Mouse (Mus musculus): ENCODE measurements at regions not wholly inside any gene's neighbourhood (a gene's known extent, or its start where the extent isn't known, plus 50 kb on each side); places are given as distances from the start of the nearest gene placed in this dataset.

- WGBS: 95% methylated on average over 3 of the region's 3 CpGs
- Histone ChIP-seq H3K36me3 (no peaks in the 10 kb centered on the region), H3K27me3 (no peaks in the 10 kb centered on the region), H3K4me2 (replicated peaks) (no peak overlapping the region), H3K9ac (no peak overlapping the region), H3K27ac (peak overlapping the region; percentile 84), H3K9me3 (replicated peaks) (no peaks in the 10 kb centered on the region), H3K4me1 (peaks cover 16% of the 10 kb centered on the region), H3K4me3 (no peak overlapping the region)
- ATAC-seq (ENCODE audit: low FRiP score): no peak
Observed at GRCm38 (mm10) chr2:21058940-21059339, 90.3 kb upstream of the Arhgap21 start.

GRCm38 (mm10) chr2:21056450-21057210 is 87.9 kb upstream of the Arhgap21 start:
- no peak for ATAC-seq (ENCODE audit: low FRiP score)
- H3K36me3 ChIP-seq: no peaks in the 10 kb centered on the region
- no peak overlapping the region for H3K9ac ChIP-seq
- H3K9me3 ChIP-seq (replicated peaks): no peaks in the 10 kb centered on the region
- H3K4me2 ChIP-seq (replicated peaks): no peak overlapping the region
- no peaks in the 10 kb centered on the region for H3K27me3 ChIP-seq
- no peak overlapping the region for H3K27ac ChIP-seq
- WGBS: 80% methylated on average over 5 of the region's 5 CpGs
- H3K4me3 ChIP-seq: no peak overlapping the region
- H3K4me1 ChIP-seq: peaks cover 16% of the 10 kb centered on the region

- Histone ChIP-seq H3K36me3 (no peaks in the 10 kb centered on the region), H3K27ac (no peak overlapping the region), H3K4me3 (no peak overlapping the region), H3K4me1 (peaks cover 14% of the 10 kb centered on the region), H3K9me3 (replicated peaks) (no peaks in the 10 kb centered on the region), H3K9ac (no peak overlapping the region), H3K27me3 (no peaks in the 10 kb centered on the region), H3K4me2 (replicated peaks) (no peak overlapping the region)
- 83% methylated on average over 3 of the region's 3 CpGs for WGBS
- no peak for ATAC-seq (ENCODE audit: low FRiP score)
Observed at GRCm38 (mm10) chr2:21055416-21055815, 86.7 kb upstream of the Arhgap21 start.

- H3K27ac ChIP-seq: no peak overlapping the region
- no peak overlapping the region for H3K9ac ChIP-seq
- H3K36me3 ChIP-seq: no peaks in the 10 kb centered on the region
- H3K27me3 ChIP-seq: no peaks in the 10 kb centered on the region
- H3K4me1 ChIP-seq: peaks cover 5% of the 10 kb centered on the region
- WGBS: 77% methylated on average over 6 of the region's 6 CpGs
- H3K9me3 ChIP-seq (replicated peaks): no peaks in the 10 kb centered on the region
- no peak overlapping the region for H3K4me2 ChIP-seq (replicated peaks)
- no peak overlapping the region for H3K4me3 ChIP-seq
- no peak for ATAC-seq (ENCODE audit: low FRiP score)
Observed at GRCm38 (mm10) chr2:21054325-21055082, 85.8 kb upstream of the Arhgap21 start.

- no peak overlapping the region for H3K9ac ChIP-seq
- no peaks in the 10 kb centered on the region for H3K27me3 ChIP-seq
- no peak overlapping the region for H3K4me3 ChIP-seq
- no peaks in the 10 kb centered on the region for H3K9me3 ChIP-seq (replicated peaks)
- no peak for ATAC-seq (ENCODE audit: low FRiP score)
- 86% methylated on average over 5 of the region's 5 CpGs for WGBS
- H3K27ac ChIP-seq: no peak overlapping the region
- H3K4me1 ChIP-seq: peaks cover 5% of the 10 kb centered on the region; the same call in 1 of the 2 replicates
- H3K36me3 ChIP-seq: no peaks in the 10 kb centered on the region
- no peak overlapping the region for H3K4me2 ChIP-seq (replicated peaks)
Observed at GRCm38 (mm10) chr2:21053596-21053995, 84.9 kb upstream of the Arhgap21 start.

- peak; percentile 77 for ATAC-seq (ENCODE audit: low FRiP score)
- Histone ChIP-seq H3K4me2 (replicated peaks) (no peak overlapping the region), H3K9me3 (replicated peaks) (no peaks in the 10 kb centered on the region), H3K27ac (peak overlapping the region; percentile 80), H3K4me3 (no peak overlapping the region), H3K4me1 (peaks cover 25% of the 10 kb centered on the region), H3K9ac (no peak overlapping the region), H3K27me3 (no peaks in the 10 kb centered on the region), H3K36me3 (no peaks in the 10 kb centered on the region)
- 33% methylated on average over 5 of the region's 5 CpGs for WGBS
Observed at GRCm38 (mm10) chr2:21048996-21049395, 80.3 kb upstream of the Arhgap21 start.

GRCm38 (mm10) chr2:21048226-21048625 is 79.5 kb upstream of the Arhgap21 start:
- H3K9ac ChIP-seq: no peak overlapping the region
- 0 out of 2 replicates have a peak overlapping the region, but pooled peaks have one; percentile 3 for H3K4me2 ChIP-seq (replicated peaks)
- 77% methylated on average over 6 of the region's 6 CpGs for WGBS
- no peaks in the 10 kb centered on the region for H3K9me3 ChIP-seq (replicated peaks)
- ATAC-seq (ENCODE audit: low FRiP score): no peak
- peaks cover 30% of the 10 kb centered on the region for H3K4me1 ChIP-seq
- peak overlapping the region; percentile 80 for H3K27ac ChIP-seq
- H3K36me3 ChIP-seq: no peaks in the 10 kb centered on the region
- no peaks in the 10 kb centered on the region for H3K27me3 ChIP-seq
- no peak overlapping the region for H3K4me3 ChIP-seq

- 36% methylated on average over 9 of the region's 9 CpGs for WGBS
- H3K4me2 ChIP-seq (replicated peaks): no peak overlapping the region
- no peak overlapping the region for H3K9ac ChIP-seq
- peak overlapping the region; percentile 66 for H3K27ac ChIP-seq
- peaks cover 31% of the 10 kb centered on the region for H3K4me1 ChIP-seq
- no peak overlapping the region for H3K4me3 ChIP-seq
- H3K36me3 ChIP-seq: no peaks in the 10 kb centered on the region
- H3K27me3 ChIP-seq: no peaks in the 10 kb centered on the region
- ATAC-seq (ENCODE audit: low FRiP score): peak; percentile 19; the same call in 1 of the 2 replicates
- H3K9me3 ChIP-seq (replicated peaks): no peaks in the 10 kb centered on the region
Observed at GRCm38 (mm10) chr2:21046503-21047116, 77.9 kb upstream of the Arhgap21 start.

GRCm38 (mm10) chr2:21044781-21045180 is 76.1 kb upstream of the Arhgap21 start:
- 87% methylated on average over 7 of the region's 7 CpGs for WGBS
- H3K27ac ChIP-seq: peak overlapping the region; percentile 76
- no peaks in the 10 kb centered on the region for H3K27me3 ChIP-seq
- peaks cover 31% of the 10 kb centered on the region for H3K4me1 ChIP-seq
- no peaks in the 10 kb centered on the region for H3K9me3 ChIP-seq (replicated peaks)
- H3K9ac ChIP-seq: no peak overlapping the region
- H3K4me3 ChIP-seq: no peak overlapping the region
- H3K4me2 ChIP-seq (replicated peaks): no peak overlapping the region
- no peaks in the 10 kb centered on the region for H3K36me3 ChIP-seq
- no peak for ATAC-seq (ENCODE audit: low FRiP score)

- peak; percentile 85 for ATAC-seq (ENCODE audit: low FRiP score)
- no peaks in the 10 kb centered on the region for H3K36me3 ChIP-seq
- no peaks in the 10 kb centered on the region for H3K27me3 ChIP-seq
- H3K9ac ChIP-seq: no peak overlapping the region
- H3K9me3 ChIP-seq (replicated peaks): no peaks in the 10 kb centered on the region
- H3K4me2 ChIP-seq (replicated peaks): peak overlapping the region; percentile 0; the same call in 1 of the 2 replicates
- WGBS: 24% methylated on average over 7 of the region's 7 CpGs
- H3K4me3 ChIP-seq: no peak overlapping the region
- H3K4me1 ChIP-seq: peaks cover 28% of the 10 kb centered on the region
- H3K27ac ChIP-seq: peak overlapping the region; percentile 76
Observed at GRCm38 (mm10) chr2:21044007-21044406, 75.3 kb upstream of the Arhgap21 start.

- no peak overlapping the region for H3K4me2 ChIP-seq (replicated peaks)
- H3K36me3 ChIP-seq: no peaks in the 10 kb centered on the region
- no peaks in the 10 kb centered on the region for H3K9me3 ChIP-seq (replicated peaks)
- WGBS: 39% methylated on average over 4 of the region's 4 CpGs
- H3K4me3 ChIP-seq: no peak overlapping the region
- H3K4me1 ChIP-seq: peaks cover 26% of the 10 kb centered on the region
- no peaks in the 10 kb centered on the region for H3K27me3 ChIP-seq
- H3K9ac ChIP-seq: no peak overlapping the region
- ATAC-seq (ENCODE audit: low FRiP score): no peak
- H3K27ac ChIP-seq: 0 out of 2 replicates have a peak overlapping the region, but pooled peaks have one; percentile 52
Observed at GRCm38 (mm10) chr2:21043302-21043701, 74.6 kb upstream of the Arhgap21 start.

- Histone ChIP-seq H3K36me3 (no peaks in the 10 kb centered on the region), H3K4me3 (no peak overlapping the region), H3K4me1 (peaks cover 2% of the 10 kb centered on the region), H3K27me3 (no peaks in the 10 kb centered on the region), H3K27ac (no peak overlapping the region), H3K4me2 (replicated peaks) (no peak overlapping the region), H3K9me3 (replicated peaks) (no peaks in the 10 kb centered on the region; the same call in 1 of the 2 replicates), H3K9ac (no peak overlapping the region)
- 93% methylated on average over 3 of the region's 3 CpGs for WGBS
- no peak for ATAC-seq (ENCODE audit: low FRiP score)
Observed at GRCm38 (mm10) chr2:21037607-21038006, 68.9 kb upstream of the Arhgap21 start.
